Mouse (Mus musculus) liver, adult 2 months (tissue): Measurements from ENCODE around the gene AU015836. TPM values are rescaled to one million over a fixed set of nuclear protein-coding genes. Genes with fewer than 3 reads are reported as not detected.

ENCODE experiments used
- DNase-seq: peaks from one replicate; pipeline ENCODE4 v3.0.0-alpha.2; 2011; ENCODE audit warnings: low read depth, low spot score; ENCODE audit errors: extremely low read depth
- H3K27ac ChIP-seq: fragments of 200-500 bp; replicated peaks from 2 replicates; pipeline ENCODE4 v1.5.1; 2012; ENCODE audit warnings: low read depth, mild to moderate bottlenecking, control low read depth, inconsistent platforms, low read length; ENCODE audit not compliant: insufficient read depth
- H3K27me3 ChIP-seq: fragments of 200-500 bp; 2 replicates; pipeline ENCODE4 v1.6.1; 2012; ENCODE audit warnings: mild to moderate bottlenecking, moderate library complexity, low read length, inconsistent platforms; ENCODE audit not compliant: control insufficient read depth, insufficient read depth
- H3K36me3 ChIP-seq: fragments of 200-500 bp; 2 replicates; pipeline ENCODE4 v1.6.1; 2012; ENCODE audit warnings: low read length, inconsistent platforms; ENCODE audit not compliant: control insufficient read depth, insufficient read depth
- H3K4me1 ChIP-seq: fragments of 200-500 bp; 2 replicates; pipeline ENCODE4 v1.6.1; 2011; ENCODE audit warnings: low read length; ENCODE audit not compliant: control insufficient read depth, insufficient read depth
- H3K4me3 ChIP-seq: fragments of 200-500 bp; 2 replicates; pipeline ENCODE4 v1.5.1; 2011; ENCODE audit warnings: low read depth, mild to moderate bottlenecking, control low read depth, low read length, moderate library complexity; ENCODE audit not compliant: insufficient read depth
- H3K79me2 ChIP-seq: fragments of 200-500 bp; 2 replicates; pipeline ENCODE4 v1.6.1; 2012; ENCODE audit warnings: inconsistent platforms, mild to moderate bottlenecking, low read length, moderate library complexity; ENCODE audit not compliant: control insufficient read depth, insufficient read depth
- H3K9ac ChIP-seq: fragments of 200-500 bp; 2 replicates; pipeline ENCODE4 v1.6.1; 2012; ENCODE audit warnings: low read depth, mild to moderate bottlenecking, control low read depth, inconsistent platforms, low read length
- CTCF ChIP-seq: fragments of 200-500 bp; IDR thresholded peaks from 2 replicates; pipeline ENCODE4 v1.5.1; 2011; ENCODE audit warnings: low read depth, low read length, control low read depth
- POLR2A ChIP-seq: fragments of 200-500 bp; IDR thresholded peaks from 2 replicates; pipeline ENCODE4 v1.6.1; 2011; ENCODE audit warnings: low read length, control low read depth; ENCODE audit not compliant: insufficient read depth; ENCODE audit errors: extremely low read depth
- WGBS: fragments of 180-500 bp; shearing (Covaris S2); methylation state at CpG from one replicate; pipeline ENCODE4 v1.1.7; 2018; 5-methylcytosine and 5-hydroxymethylcytosine counted together
- polyA plus RNA-seq: library from polyadenylated mRNA; depleted of rRNA; stranded (reverse); fragments of >200 nt; gene quantifications from 2 replicates; pipeline ENCODE4 v1.2.3, GENCODE M21; 2012; rRNA removed
- total RNA-seq: library from RNA; depleted of rRNA; stranded (reverse); fragments of >200 nt; gene quantifications from 2 replicates; pipeline ENCODE4 v1.2.3, GENCODE M21; 2014; rRNA removed

Gene AU015836
- total and polyA plus RNA-seq, 2 experiments: not detected

DNA sequence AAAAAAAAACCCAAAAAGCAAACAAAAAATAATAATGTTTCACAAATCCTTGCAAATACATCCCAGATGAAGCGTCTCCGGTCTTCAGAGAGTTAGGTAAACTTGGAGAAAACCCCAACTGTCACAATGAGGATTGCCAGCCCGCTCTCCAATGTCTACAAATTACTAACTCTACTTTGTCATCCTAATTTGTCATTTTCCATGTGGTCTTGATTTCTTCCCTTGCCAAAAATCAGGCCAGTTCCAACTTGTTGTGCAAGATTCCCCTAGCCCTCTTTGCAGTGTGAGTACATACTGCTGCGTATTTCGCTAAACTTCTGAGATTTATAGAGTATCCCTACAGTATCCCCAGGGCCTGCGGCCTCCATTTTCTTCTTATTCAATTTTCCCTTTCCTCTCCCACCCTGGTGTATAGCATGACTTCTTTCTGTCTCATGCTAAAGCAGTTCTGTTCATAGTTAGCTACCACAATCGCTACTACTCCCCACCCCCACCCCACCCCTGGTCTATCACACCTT lies 43.3 kb downstream of the AU015836 start:
- H3K9ac ChIP-seq: no peak overlapping the region
- no peaks in the 10 kb centered on the region; the same call in 1 of the 2 replicates for H3K4me1 ChIP-seq
- no peak for DNase-seq
- 92% methylated on average over 7 of the region's 7 CpGs for WGBS
- no peak overlapping the region for H3K4me3 ChIP-seq
- no peaks in the 10 kb centered on the region for H3K36me3 ChIP-seq
- H3K27me3 ChIP-seq: no peaks in the 10 kb centered on the region
- TF ChIP-seq POLR2A (no peak), CTCF (no peak)
- no peak overlapping the region for H3K27ac ChIP-seq
- no peaks in the 10 kb centered on the region for H3K79me2 ChIP-seq

DNA sequence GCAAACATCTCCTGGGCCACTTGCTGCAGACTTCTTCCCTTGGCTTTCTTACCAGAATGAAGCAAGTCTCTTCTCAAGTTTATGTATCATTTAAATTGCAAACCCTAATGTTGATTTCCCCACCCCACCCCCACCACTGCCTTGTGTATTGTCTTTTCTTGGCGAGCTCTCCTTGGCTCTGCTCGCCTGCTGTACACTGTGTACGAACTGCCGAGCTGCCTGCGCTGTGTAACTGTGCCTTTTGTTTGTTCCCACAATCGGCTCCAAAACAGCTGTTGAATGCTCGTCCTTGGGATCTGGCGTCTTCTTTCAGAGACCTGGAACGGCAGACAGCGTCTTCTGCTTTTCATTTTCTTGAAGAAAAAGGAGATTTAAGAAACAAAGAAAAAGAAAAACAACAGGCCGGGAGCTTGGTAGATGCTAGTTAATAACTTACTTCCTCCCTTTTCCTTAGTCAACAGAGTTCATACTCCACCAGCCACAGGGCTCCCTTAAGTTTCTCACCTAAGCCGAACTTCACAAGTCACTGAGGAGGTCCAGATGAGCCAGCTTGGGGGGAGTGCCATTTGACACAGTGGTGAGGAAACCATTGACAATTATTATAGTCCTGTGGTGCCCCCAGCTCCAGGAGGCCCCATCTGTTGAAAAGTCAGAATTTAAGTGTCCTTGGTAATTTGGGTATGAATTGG lies 44.2 kb downstream of the AU015836 start:
- no peaks in the 10 kb centered on the region for H3K36me3 ChIP-seq
- TF ChIP-seq CTCF (no peak), POLR2A (no peak)
- no peak overlapping the region for H3K27ac ChIP-seq
- no peak for DNase-seq
- no peaks in the 10 kb centered on the region; the same call in 1 of the 2 replicates for H3K4me1 ChIP-seq
- H3K79me2 ChIP-seq: no peaks in the 10 kb centered on the region
- WGBS: 6% methylated on average over 12 of the region's 12 CpGs
- no peak overlapping the region for H3K9ac ChIP-seq
- H3K4me3 ChIP-seq: no peak overlapping the region; the same call in 1 of the 2 replicates
- no peaks in the 10 kb centered on the region for H3K27me3 ChIP-seq

DNA sequence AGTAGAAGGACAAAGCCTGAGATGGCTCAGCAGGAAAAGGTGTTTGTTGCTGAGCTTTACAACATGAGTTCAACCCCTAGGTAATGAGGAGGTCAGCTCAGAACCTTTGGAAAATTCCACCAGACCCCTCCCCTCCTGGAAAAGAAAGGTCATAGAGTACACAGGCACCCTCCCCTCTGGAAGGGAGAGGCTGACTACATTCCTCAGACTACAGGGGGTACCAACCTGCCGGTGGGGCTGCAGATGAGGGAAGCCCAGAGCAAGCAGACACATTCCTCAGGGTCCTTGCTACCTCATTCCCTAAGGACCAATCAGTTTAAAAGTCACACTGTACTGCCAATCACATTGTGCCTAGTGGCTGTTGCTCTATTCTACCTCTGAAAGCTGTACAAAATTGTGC lies 48.4 kb downstream of the AU015836 start:
- Histone ChIP-seq H3K27ac (no peak overlapping the region), H3K27me3 (no peaks in the 10 kb centered on the region), H3K4me3 (no peak overlapping the region), H3K79me2 (no peaks in the 10 kb centered on the region), H3K9ac (no peak overlapping the region), H3K4me1 (no peaks in the 10 kb centered on the region; the same call in 1 of the 2 replicates), H3K36me3 (no peaks in the 10 kb centered on the region)
- DNase-seq: no peak
- TF ChIP-seq CTCF (no peak), POLR2A (no peak)
- 25% methylated on average over 1 of the region's 1 CpGs for WGBS

DNA sequence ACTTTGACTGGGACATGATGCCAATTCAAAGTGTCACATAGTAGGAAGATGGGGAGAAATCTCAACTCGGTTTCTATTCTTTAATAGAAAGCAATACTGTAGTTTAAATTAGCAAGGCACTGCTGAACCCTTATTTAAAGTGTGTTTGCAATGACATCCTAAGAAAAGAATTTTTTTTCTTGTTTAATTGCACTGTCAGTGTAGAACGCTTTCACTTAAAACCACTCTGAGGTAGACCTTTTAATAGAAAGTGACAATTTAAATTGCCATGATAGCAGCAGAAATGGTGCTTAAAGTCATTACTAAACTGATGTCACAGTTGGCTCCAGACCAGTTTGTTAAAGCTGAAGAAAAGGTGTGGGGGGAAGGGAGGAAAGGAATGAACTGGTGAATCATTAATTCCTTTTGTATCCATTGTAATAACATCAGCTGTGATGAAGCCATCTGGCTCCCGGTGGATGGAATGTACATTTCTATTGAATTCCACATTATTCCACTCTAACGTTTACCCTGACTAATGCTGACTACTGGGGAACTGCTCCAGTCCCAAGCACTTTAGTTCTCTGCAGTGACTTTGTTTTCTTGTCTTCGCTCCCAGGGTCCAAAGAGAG lies 53.9 kb downstream of the AU015836 start:
- H3K36me3 ChIP-seq: no peaks in the 10 kb centered on the region
- WGBS: 69% methylated on average over 5 of the region's 5 CpGs
- TF ChIP-seq CTCF (no peak), POLR2A (no peak)
- no peaks in the 10 kb centered on the region for H3K79me2 ChIP-seq
- DNase-seq: no peak
- no peaks in the 10 kb centered on the region for H3K27me3 ChIP-seq
- no peak overlapping the region for H3K27ac ChIP-seq
- no peaks in the 10 kb centered on the region for H3K4me1 ChIP-seq
- H3K4me3 ChIP-seq: no peak overlapping the region
- no peak overlapping the region for H3K9ac ChIP-seq

Other genes starting within 250 kb of the AU015836 start
- 0.55 and 0.67 TPM in 2 replicates for gene Pdk3, start 136.5 kb upstream of the AU015836 start, total RNA-seq
- 0.26 and 0.31 TPM in 2 replicates for gene Pdk3, start 136.5 kb upstream of the AU015836 start, polyA plus RNA-seq
- 13.8 and 14.4 TPM in 2 replicates for gene Zfx, start 155.0 kb downstream of the AU015836 start, total RNA-seq
- 1.9 and 2.1 TPM in 2 replicates for gene Zfx, start 155.0 kb downstream of the AU015836 start, polyA plus RNA-seq
- gene Eif2s3x, start 244.2 kb downstream of the AU015836 start, total RNA-seq: 93.1 and 103 TPM in 2 replicates
- gene Eif2s3x, start 244.2 kb downstream of the AU015836 start, polyA plus RNA-seq: 42.7 and 43.7 TPM in 2 replicates